Mouse (Mus musculus) urinary bladder, adult 2 months (tissue): ENCODE data around the gene 2310079G19Rik. TPM values are rescaled to one million over a fixed set of nuclear protein-coding genes. Genes with fewer than 3 reads are reported as not detected.

Experiments
- polyA plus RNA-seq: library from polyadenylated mRNA; depleted of rRNA; stranded (reverse); fragments of >200 nt; gene quantifications from 2 replicates; pipeline ENCODE4 v1.2.3, GENCODE M21; 2012; rRNA removed

2310079G19Rik gene
- polyA plus RNA-seq, 1 experiment: not detected

Other genes with a start within 250 kb of the 2310079G19Rik start
- gene Cldn17, start 120.7 kb downstream of the 2310079G19Rik start, polyA plus RNA-seq: not detected in 2 replicates
- gene Cldn8, start 64.5 kb downstream of the 2310079G19Rik start, polyA plus RNA-seq: 61.8 and 94.6 TPM in 2 replicates
- not detected in 2 replicates for gene Krtap24-1, start 15.4 kb downstream of the 2310079G19Rik start, polyA plus RNA-seq
- not detected in 2 replicates for gene Krtap26-1, start 20.1 kb upstream of the 2310079G19Rik start, polyA plus RNA-seq
- gene Krtap27-1, start 44.0 kb upstream of the 2310079G19Rik start, polyA plus RNA-seq: not detected in 2 replicates
- gene 2310061N02Rik, start 80.3 kb upstream of the 2310079G19Rik start, polyA plus RNA-seq: not detected in 2 replicates
- not detected in 2 replicates for gene Krtap13-1, start 101.2 kb upstream of the 2310079G19Rik start, polyA plus RNA-seq
- gene Krtap13, start 124.0 kb upstream of the 2310079G19Rik start, polyA plus RNA-seq: not detected in 2 replicates
- gene 2310034C09Rik, start 131.2 kb upstream of the 2310079G19Rik start, polyA plus RNA-seq: not detected in 2 replicates
- not detected in 2 replicates for gene 2310057N15Rik, start 146.5 kb upstream of the 2310079G19Rik start, polyA plus RNA-seq
- gene Gm5965, start 150.2 kb upstream of the 2310079G19Rik start, polyA plus RNA-seq: not detected in 2 replicates
- not detected in 2 replicates for gene Gm20741, start 184.6 kb upstream of the 2310079G19Rik start, polyA plus RNA-seq
- gene Krtap15, start 192.5 kb upstream of the 2310079G19Rik start, polyA plus RNA-seq: not detected in 2 replicates
- not detected in 2 replicates for gene Krtap14, start 198.5 kb upstream of the 2310079G19Rik start, polyA plus RNA-seq
- gene Krtap19-1, start 241.7 kb upstream of the 2310079G19Rik start, polyA plus RNA-seq: not detected in 2 replicates
- gene Krtap19-2, start 246.6 kb upstream of the 2310079G19Rik start, polyA plus RNA-seq: not detected in 2 replicates